Mouse (Mus musculus) erythroblast, adult 5-6 weeks (primary cell): Measurements from ENCODE around the gene R3hcc1l. TPM values are rescaled to one million over a fixed set of nuclear protein-coding genes. Genes with fewer than 3 reads are reported as not detected.

ENCODE experiments used
- ATAC-seq: replicated peaks from 2 replicates; pipeline ENCODE4 v1.8.0; 2016; ENCODE audit warnings: moderate number of reproducible peaks, mild to moderate bottlenecking, moderate TSS enrichment, inconsistent platforms; ENCODE audit not compliant: poor library complexity, low FRiP score, severe bottlenecking
- total RNA-seq, 2 experiments: library from RNA; stranded (forward) in 1 of 2; stranded (reverse) in 1 of 2; fragments of 150-400 nt in 1 of 2; fragments of 200-764, 138-1000 nt in 1 of 2; gene quantifications; 2 replicates each; pipeline versions ENCODE4 v1.2.3 to v1.2.4; 2015 to 2017; ENCODE audit warnings: low replicate concordance in 2 of 2

The R3hcc1l gene
- total RNA-seq, 2 experiments from 2014 or later: 13.1 to 18.5 TPM

DNA sequence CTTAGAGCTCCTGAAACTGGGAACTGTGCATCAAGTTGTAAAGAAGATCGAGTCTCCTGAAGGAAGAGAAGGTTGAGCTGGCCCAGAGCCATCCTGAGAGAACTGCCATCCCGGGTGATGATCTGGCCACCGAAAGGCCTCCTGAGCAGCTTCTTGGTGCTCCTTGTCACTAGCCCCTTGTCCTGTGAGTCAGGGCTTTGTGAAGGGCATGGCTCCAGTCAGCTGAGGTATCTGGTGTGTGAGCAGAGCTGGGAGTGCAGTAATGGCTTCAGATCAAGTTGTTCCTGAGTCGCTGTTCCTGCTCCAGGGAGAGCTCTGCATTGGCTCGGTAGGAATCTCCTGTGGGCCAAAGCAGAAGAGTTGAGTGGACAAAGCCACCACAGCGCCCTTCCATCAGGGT lies 76.5 kb downstream of the R3hcc1l start:
- no peak for ATAC-seq

- no peak for ATAC-seq
Measured at GRCm38 (mm10) chr19:42597286-42597685, 78.7 kb downstream of the R3hcc1l start.

GRCm38 (mm10) chr19:42597896-42598295 lies 79.3 kb downstream of the R3hcc1l start:
- ATAC-seq: no peak

- ATAC-seq: no peak
Measured at GRCm38 (mm10) chr19:42599891-42600290, 81.3 kb downstream of the R3hcc1l start.

- no peak for ATAC-seq
Measured at GRCm38 (mm10) chr19:42600591-42600990, 82.0 kb downstream of the R3hcc1l start.

- ATAC-seq: no peak
Measured at GRCm38 (mm10) chr19:42601445-42601844, 82.9 kb downstream of the R3hcc1l start.

GRCm38 (mm10) chr19:42602041-42602440 lies 83.5 kb downstream of the R3hcc1l start:
- ATAC-seq: no peak

- no peak for ATAC-seq
Measured at GRCm38 (mm10) chr19:42602576-42602975, 84.0 kb downstream of the R3hcc1l start.

- ATAC-seq: no peak
Measured at GRCm38 (mm10) chr19:42608082-42608481, 89.5 kb downstream of the R3hcc1l start.

DNA sequence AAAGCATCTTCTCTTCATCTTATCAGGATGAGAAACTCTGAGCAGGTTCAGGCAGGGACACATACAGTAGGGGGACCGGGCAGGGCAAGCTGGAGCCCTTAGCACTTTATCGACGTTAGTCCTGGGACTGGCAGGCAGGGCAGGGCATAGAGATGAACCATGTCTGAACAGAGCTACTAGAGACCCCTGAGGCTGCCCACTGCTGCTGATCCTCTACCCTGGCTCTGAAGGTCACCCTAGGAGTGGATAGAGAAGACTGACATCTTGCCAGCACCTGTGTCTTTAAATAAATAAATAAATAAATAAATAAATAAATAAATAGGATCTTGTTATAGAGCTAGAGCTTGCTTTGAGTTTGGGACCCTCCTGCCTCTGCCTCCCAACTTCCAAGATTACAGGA lies 91.2 kb downstream of the R3hcc1l start:
- ATAC-seq: no peak

GRCm38 (mm10) chr19:42611746-42612145 lies 93.2 kb downstream of the R3hcc1l start:
- no peak for ATAC-seq

DNA sequence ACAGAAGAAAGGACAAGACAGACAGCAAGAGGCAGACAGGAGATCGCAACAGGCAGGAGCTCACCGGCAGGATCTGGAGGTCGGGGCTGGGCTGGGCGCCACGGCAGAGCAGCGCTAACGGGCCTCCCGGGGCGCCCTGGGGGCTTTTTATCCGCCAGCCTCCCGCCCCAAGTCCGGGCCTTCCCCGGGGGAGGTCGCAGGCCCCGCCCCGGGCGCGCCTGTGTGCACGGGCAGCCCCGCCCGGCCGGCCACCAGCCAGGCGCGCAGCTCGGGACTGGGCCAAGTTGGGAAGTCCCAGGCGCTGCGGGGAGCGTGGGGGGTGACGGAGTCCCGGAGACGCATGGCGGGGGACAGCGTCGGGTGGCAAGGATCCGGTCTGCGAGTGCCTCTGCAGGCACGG lies 94.1 kb downstream of the R3hcc1l start, which contains the start of gene Loxl4:
Loxl4 (minus strand) TSS at position 160 of the 400 bp plus-strand sequence.
- no peak for ATAC-seq

DNA sequence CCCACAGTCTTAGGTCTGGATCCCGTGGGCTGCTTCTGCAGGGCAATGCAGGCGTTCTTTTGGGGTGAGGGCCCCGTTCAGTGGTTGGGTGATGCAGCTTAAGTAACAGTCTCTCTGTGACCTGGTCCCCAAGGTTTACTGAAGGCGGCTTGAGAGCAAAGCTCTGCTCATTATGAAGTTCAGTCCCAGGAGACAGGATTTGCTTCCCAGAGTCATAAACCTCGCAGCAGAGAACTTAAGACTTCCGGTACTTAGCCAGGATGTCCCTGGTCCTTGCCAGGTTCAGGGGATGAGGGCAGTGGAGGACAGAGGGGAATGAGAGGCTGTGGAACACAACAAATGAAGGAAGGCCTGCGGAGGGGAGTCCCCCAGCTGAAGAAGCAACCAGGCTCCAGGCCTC lies 94.6 kb downstream of the R3hcc1l start:
- no peak for ATAC-seq

- ATAC-seq: no peak
Measured at GRCm38 (mm10) chr19:42613647-42614225, 95.2 kb downstream of the R3hcc1l start.

DNA sequence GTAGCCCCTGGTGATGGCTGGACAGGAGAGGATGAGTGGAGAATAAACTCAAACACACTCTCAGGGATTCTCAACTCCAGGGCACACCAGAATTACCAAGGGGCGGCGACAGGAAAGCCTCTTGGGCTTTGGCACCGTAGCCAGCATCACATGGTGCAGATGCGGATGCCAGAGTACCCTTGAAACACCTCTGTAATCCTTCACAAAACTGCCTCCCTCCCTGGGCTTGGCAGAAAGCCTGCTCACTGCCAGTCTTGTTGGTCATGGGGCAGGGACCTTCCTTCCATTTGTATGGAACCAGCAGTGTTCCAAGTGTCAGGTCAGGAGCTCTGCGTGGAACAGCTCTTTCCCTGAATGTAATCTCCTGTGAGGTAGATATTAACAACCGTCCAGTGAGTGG lies 109.5 kb downstream of the R3hcc1l start:
- no peak for ATAC-seq

DNA sequence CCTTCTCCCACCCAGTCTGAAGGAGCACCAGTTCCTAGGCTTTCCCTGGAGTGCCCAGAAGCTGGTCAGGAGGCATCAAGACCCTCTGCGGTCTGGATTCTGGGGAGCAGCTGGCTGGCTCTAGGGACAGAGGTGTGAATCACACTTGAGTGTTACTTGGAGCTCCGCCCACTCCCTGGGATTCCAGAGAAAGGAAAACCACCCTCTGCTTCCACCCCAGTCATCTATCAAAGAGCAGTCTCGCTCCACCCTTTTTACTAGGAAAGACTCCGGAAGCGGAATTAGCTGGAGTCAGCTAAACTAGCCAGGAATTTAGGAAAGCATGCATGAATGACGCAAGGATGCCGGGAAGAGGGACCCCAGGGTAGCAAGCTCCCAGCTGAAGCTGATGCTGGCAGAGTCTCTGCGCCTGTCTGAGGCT lies 113.0 kb downstream of the R3hcc1l start:
- ATAC-seq: no peak

DNA sequence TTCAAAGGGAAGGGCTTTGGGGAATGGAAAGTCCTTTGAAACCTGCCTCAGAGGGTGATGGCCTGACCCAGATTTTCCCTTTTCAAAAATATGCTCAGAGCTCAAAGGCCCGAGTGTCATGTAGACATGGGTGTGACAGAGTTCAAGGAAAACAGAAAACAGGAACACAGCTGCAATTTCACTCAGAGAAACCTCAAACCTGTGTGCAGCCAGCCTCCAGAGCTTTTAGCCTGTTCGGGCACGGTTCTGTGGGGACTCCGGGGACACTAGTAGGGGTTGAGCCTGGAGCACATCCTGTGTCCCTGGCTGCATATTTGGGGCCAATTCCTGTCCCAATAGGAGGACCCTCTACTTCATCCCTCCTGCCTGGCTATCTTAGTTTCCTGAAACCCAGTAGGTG lies 113.7 kb downstream of the R3hcc1l start:
- no peak for ATAC-seq

DNA sequence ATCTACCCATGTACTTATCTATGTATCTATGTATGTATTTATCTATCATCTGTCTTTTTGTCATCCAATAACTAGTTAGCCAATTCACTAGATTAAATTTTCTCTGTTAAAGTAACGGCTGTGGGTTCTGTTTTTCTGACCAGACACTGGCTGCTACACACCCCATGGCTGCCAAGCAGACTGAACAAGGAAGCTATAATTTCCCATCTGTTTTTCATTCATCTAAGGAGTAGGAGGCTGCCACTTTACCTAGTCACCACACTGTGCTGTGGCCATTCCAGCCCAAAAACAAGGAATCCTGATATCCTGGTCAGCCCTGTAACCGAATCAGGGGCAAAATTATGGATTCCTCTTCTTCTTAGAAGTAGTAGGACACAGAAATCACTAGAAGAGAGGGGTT lies 115.1 kb downstream of the R3hcc1l start:
- ATAC-seq: no peak

GRCm38 (mm10) chr19:42636631-42637030 lies 118.1 kb downstream of the R3hcc1l start:
- ATAC-seq: no peak

DNA sequence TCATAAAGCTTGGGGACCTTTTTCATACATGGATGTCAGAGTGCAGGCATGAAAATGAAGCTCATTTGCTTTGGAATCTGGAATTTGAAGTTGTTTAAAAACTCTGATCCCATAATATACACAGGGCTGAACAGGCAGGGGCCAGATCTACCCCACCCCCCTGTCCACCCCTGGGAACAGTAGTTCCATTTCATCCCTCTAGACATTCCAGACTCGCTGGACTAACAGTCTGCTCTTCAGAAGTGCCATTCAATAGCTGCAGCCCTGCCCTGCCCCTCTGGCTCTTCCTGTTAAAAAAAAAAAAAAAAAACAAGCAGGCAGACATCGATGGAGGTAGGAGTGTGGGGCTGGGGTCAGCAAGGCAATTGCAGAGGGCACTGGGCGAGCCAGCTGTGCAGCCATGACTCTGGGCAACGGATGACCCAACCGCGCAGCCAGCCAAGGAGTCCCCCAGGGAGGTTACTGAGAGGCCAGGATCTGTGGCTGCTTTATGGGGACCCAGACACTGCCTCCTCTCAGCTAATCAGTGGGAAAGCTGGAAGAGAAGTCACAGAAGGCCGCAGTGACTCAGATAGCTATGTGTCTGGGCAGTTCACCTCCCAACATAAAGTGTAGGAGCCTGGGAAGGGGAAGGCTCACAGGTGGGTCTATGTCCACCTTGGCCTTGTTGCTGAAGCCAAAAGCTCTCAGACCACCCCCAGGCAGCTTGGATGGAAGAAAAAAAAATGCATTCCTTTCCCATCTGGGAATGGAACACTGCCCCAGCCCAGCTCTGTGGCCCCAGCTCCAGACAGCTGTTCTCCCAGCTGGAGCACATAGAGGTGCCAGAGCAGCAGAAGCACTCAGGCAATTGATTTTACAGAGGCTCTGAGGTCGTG lies 120.3 kb downstream of the R3hcc1l start:
- ATAC-seq: no peak

GRCm38 (mm10) chr19:42639544-42639943 lies 121.0 kb downstream of the R3hcc1l start:
- ATAC-seq: no peak
